ENCODE assay signal across 22 mouse cellular contexts in genomic region chr3:108523415-108523814, GRCm38 (mm10). TPM values are rescaled to one million over a fixed set of nuclear protein-coding genes. Genes with fewer than 3 reads are reported as not detected.
"Had no signal": no experiment of that assay in that cellular context is flagged by ENCODE, and none has a peak within 500 bp of the region (broad histone marks: within the 10 kb centered on the region; RNA-seq: fewer than 3 reads in every experiment).

No protein-coding gene starts in this region.

- H3K27me3 ChIP-seq: lung, embryonic 15.5 days; midbrain, embryonic 12.5 days; neural tube, embryonic 12.5 days; stomach, embryonic 15.5 days had no signal

- H3K27ac ChIP-seq: lung, embryonic 15.5 days; macrophage; midbrain, embryonic 12.5 days; neural tube, embryonic 12.5 days; stomach, embryonic 15.5 days; stomach, postnatal 0 days had no signal

- H3K4me3 ChIP-seq: lung, embryonic 15.5 days; megakaryocyte, embryonic 14.5 days; midbrain, embryonic 12.5 days; neural tube, embryonic 12.5 days; stomach, embryonic 15.5 days had no signal

- H3K9me3 ChIP-seq: lung, embryonic 15.5 days; neural tube, embryonic 12.5 days; stomach, embryonic 15.5 days had no signal

- DNase-seq: liver, postnatal 0 days; lung, adult 2 months; lung, postnatal 14 days; lung, postnatal 36 days; midbrain, embryonic 14.5 days; right cerebral cortex, postnatal 14 days; thymus, adult 2 months; thymus, postnatal 25 days; thymus, postnatal 4 days had no signal

- H3K9ac ChIP-seq: liver, postnatal 0 days; lung, embryonic 15.5 days; midbrain, embryonic 12.5 days; neural tube, embryonic 12.5 days; stomach, embryonic 15.5 days had no signal

- ATAC-seq: liver, postnatal 0 days; lung, postnatal 0 days; midbrain, embryonic 16.5 days had no signal

- H3K4me2 ChIP-seq: lung, embryonic 15.5 days; midbrain, embryonic 12.5 days; neural tube, embryonic 12.5 days; stomach, embryonic 15.5 days had no signal

- H3K4me1 ChIP-seq: lung, embryonic 15.5 days; megakaryocyte, embryonic 14.5 days; midbrain, embryonic 12.5 days; neural tube, embryonic 12.5 days; stomach, embryonic 15.5 days had no signal

- H3K36me3 ChIP-seq: lung, embryonic 15.5 days; midbrain, embryonic 12.5 days; neural tube, embryonic 12.5 days; stomach, embryonic 15.5 days had no signal

RNA-seq across cellular contexts. Expression of gene 1700013F07Rik, which starts 10.5 kb away (rescaled TPM):
- total RNA-seq: megakaryocyte progenitor cell, adult 5-6 weeks; monocyte, adult 5-6 weeks; neutrophil, adult 5-6 weeks had no signal
- polyA plus RNA-seq: liver, postnatal 0 days; macrophage; neural tube, embryonic 12.5 days; spleen, adult 2 months had no signal

RNA-seq across cellular contexts. Expression of gene 5330417C22Rik, which starts 12.9 kb away (rescaled TPM):
- total RNA-seq: neutrophil, adult 5-6 weeks had no signal
- polyA plus RNA-seq: macrophage had no signal
